Mouse (Mus musculus) kidney, postnatal 0 days (tissue): ENCODE results near the gene Vps4b. TPM values are rescaled to one million over a fixed set of nuclear protein-coding genes. Genes with fewer than 3 reads are reported as not detected.

Source experiments
- ATAC-seq: fragments of 200-750 bp; cut with Nextera tagmentation; replicated peaks from 2 replicates; pipeline ENCODE4 v1.8.0; 2017; ENCODE audit warnings: low read depth, moderate number of reproducible peaks, moderate TSS enrichment, moderate library complexity; ENCODE audit not compliant: low FRiP score
- DNase-seq: peaks from one replicate; pipeline ENCODE4 v3.0.0-alpha.2; 2016; ENCODE audit warnings: low spot score
- H3K27ac ChIP-seq: fragments of 300-500 bp; sonication (generic); 2 replicates; pipeline ENCODE4 v1.5.1; 2014; ENCODE audit warnings: mild to moderate bottlenecking
- H3K27me3 ChIP-seq: fragments of 300-500 bp; sonication (generic); 2 replicates; pipeline ENCODE4 v1.6.1; 2014; ENCODE audit warnings: low read length, mixed read lengths; ENCODE audit not compliant: insufficient read depth
- H3K36me3 ChIP-seq: fragments of 300-500 bp; sonication (generic); 2 replicates; pipeline ENCODE4 v1.6.1; 2014; ENCODE audit warnings: low read length, mixed read lengths; ENCODE audit not compliant: insufficient read depth
- H3K4me1 ChIP-seq: fragments of 300-500 bp; sonication (generic); replicated peaks from 2 replicates; pipeline ENCODE4 v1.6.1; 2014; ENCODE audit warnings: antibody characterized with exemption, low read length, mixed read lengths; ENCODE audit not compliant: insufficient read depth
- H3K4me2 ChIP-seq: fragments of 300-500 bp; sonication (generic); 2 replicates; pipeline ENCODE4 v1.6.1; 2014; ENCODE audit warnings: mild to moderate bottlenecking, low read length, moderate library complexity, mixed read lengths
- H3K4me3 ChIP-seq: fragments of 300-500 bp; sonication (generic); replicated peaks from 2 replicates; pipeline ENCODE4 v1.5.1; 2014; ENCODE audit warnings: low read depth, low read length
- H3K9ac ChIP-seq: fragments of 300-500 bp; sonication (generic); 2 replicates; pipeline ENCODE4 v1.6.1; 2014; ENCODE audit warnings: low read depth, low read length
- H3K9me3 ChIP-seq: fragments of 300-500 bp; sonication (generic); replicated peaks from 2 replicates; pipeline ENCODE4 v1.6.1; 2016; ENCODE audit warnings: low read length, inconsistent platforms, mixed read lengths
- CTCF ChIP-seq: IDR thresholded peaks from 2 replicates; pipeline ENCODE4 v1.5.1; 2016; ENCODE audit warnings: antibody characterized with exemption, low read depth, mild to moderate bottlenecking, moderate library complexity
- WGBS: fragments of 180-500 bp; shearing (Covaris S2); extraction: QIAGEN DNeasy Blood & Tissue Kit; methylation state at CpG from one replicate; pipeline ENCODE4 v1.1.7; 2014; 5-methylcytosine and 5-hydroxymethylcytosine counted together
- polyA plus RNA-seq: library from polyadenylated mRNA; unstranded; fragments of >200 nt; fragmentation: Nextera tagmentation; extraction: Ambion mirVana; gene quantifications from 2 replicates; pipeline ENCODE4 v1.2.1, GENCODE M21; 2015

Gene Vps4b
- polyA plus RNA-seq, 1 experiment from 2014 or later, result 67.3 TPM

DNA sequence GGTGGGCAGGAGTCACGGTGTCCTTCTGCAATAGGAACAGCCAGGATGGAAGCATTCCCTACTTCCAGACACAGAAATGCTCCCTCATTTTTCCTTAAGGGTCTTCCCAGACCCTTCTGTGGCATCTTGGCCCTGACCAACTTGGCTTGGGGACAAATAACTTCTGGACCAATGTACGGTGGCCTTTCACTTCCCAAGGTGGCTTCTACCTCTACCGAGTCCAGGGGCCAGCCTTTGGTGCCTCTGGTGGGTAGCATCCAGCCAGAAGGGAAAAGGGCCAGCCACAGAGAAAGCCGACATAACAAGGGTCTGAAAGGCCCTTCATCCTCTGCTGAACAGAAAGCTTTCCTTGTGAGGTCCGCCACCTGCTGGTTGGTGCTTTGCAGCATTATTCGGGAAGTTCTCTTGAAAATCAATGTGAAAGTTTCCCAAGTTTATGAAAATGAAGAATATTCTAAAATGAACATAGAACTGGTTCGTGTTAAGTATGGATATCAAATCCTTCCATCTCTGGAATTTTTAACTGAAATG lies 79.4 kb downstream of the Vps4b start:
- no peaks in the 10 kb centered on the region for H3K36me3 ChIP-seq
- ATAC-seq (no peak), DNase-seq (peak; percentile 93)
- H3K9me3 ChIP-seq, result no peaks in the 10 kb centered on the region
- H3K27me3 ChIP-seq, result no peaks in the 10 kb centered on the region
- 26% methylated on average over 7 of the region's 7 CpGs for WGBS
- no peak overlapping the region for H3K9ac ChIP-seq
- H3K27ac ChIP-seq, result no peak overlapping the region
- peak; percentile 96 for TF ChIP-seq CTCF
- peaks cover 5% of the 10 kb centered on the region; the same call in 1 of the 2 replicates for H3K4me1 ChIP-seq
- no peak overlapping the region for H3K4me3 ChIP-seq
- H3K4me2 ChIP-seq, result no peak overlapping the region

DNA sequence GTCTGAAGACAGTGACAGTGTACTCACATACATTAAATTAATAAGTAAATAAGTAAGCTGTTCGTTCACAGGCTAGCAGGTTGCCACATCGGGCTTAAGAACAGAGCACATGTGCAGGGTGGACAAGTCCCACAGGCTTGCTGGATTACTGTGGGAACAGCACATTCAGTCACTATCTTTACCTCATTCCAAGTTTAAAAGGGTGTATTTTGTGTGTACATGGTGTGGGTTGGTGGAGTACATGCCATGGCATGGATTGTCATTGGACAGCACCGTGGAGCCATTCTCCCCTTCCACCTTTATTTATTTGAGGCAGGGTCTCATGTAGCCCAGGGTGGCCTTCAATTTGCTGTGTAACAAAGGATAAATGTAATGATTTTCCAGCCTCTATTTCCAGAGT lies 80.4 kb downstream of the Vps4b start:
- Histone ChIP-seq H3K27me3 (no peaks in the 10 kb centered on the region), H3K36me3 (no peaks in the 10 kb centered on the region), H3K9me3 (no peaks in the 10 kb centered on the region), H3K4me2 (no peak overlapping the region), H3K4me3 (no peak overlapping the region), H3K9ac (no peak overlapping the region), H3K4me1 (peaks cover 5% of the 10 kb centered on the region; the same call in 1 of the 2 replicates), H3K27ac (no peak overlapping the region)
- no peak for TF ChIP-seq CTCF
- no peak for ATAC-seq
- no peak for DNase-seq
- WGBS, result 80% methylated on average over 3 of the region's 3 CpGs

DNA sequence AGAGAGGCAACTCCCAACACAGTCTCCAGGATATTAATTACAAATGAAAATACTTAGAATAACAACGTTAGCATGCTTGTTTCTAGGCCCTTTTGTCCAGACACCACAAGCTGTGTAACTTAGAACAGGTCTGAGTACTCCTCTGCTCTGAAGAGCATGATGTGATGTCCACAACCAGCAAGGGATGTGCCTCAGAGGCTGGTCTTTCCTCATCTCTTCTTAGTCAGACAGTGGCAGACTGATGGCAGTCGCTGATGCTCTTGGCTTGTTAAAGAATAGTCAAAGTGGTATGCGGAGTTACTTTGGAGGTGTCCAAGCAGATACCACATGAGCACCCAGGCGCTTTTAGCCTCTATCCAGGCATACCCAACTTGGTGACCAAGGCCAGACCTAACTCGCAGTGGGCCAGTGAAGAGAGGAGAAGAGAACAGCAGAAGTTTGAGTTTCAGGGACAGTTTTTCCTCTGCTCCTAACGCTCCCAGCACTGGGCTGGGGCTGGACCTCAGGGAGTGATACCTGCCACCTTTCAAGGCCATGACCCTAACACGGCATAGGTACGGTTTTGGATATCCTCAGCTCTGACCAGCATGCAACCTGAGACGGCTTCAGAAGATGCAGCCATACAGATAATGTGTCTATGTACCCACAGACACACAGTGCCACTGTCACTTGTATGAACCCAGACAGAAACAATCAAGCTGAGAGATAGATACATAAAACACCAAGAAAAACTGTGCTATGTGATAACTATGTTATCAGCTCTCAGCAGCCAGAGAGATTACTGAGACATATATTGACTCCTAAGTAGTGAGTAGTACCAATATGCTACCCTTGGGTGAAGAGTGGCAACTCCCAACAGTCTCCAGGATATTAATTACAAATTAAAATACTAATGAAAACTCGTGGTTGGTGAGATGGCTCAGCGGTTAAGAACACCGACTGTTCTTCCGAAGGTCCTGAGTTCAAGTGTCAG lies 81.1 kb downstream of the Vps4b start:
- no peak for TF ChIP-seq CTCF
- Histone ChIP-seq H3K4me2 (peak overlapping the region; percentile 95; the same call in 1 of the 2 replicates), H3K9me3 (no peaks in the 10 kb centered on the region), H3K27ac (no peak overlapping the region), H3K36me3 (no peaks in the 10 kb centered on the region), H3K9ac (no peak overlapping the region), H3K4me1 (peaks cover 5% of the 10 kb centered on the region; the same call in 1 of the 2 replicates), H3K4me3 (no peak overlapping the region), H3K27me3 (no peaks in the 10 kb centered on the region)
- 72% methylated on average over 13 of the region's 13 CpGs for WGBS
- ATAC-seq (no peak), DNase-seq (no peak)

DNA sequence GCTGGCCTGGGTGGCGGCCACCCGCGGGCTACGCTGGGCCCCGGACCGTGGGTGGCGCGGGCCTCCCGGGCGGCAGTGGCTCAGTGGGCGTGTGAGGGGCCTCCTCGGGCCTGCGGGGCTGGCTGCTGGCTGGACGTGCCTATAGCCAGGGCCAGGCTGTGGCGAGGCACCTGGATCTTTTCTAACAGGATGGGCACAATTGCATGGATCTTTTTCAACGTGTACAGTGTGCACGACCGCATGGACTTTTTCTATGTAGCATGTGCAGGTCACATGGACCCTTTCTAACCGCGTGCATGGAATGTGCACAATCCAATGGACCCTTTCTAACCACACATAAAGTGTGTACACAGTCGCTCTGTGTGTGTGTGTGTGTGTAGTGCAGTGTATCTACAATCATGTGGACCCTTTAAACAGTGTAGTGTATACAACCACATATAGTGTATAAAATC lies 82.0 kb downstream of the Vps4b start:
- H3K9ac ChIP-seq, result peak overlapping the region; percentile 85
- H3K36me3 ChIP-seq, result no peaks in the 10 kb centered on the region
- no peaks in the 10 kb centered on the region for H3K27me3 ChIP-seq
- H3K4me2 ChIP-seq, result peak overlapping the region; percentile 95
- TF ChIP-seq CTCF, result no peak
- ATAC-seq (no peak; the same call in 1 of the 2 replicates), DNase-seq (no peak)
- no peaks in the 10 kb centered on the region for H3K9me3 ChIP-seq
- peak overlapping the region; percentile 81 for H3K4me3 ChIP-seq
- peaks cover 7% of the 10 kb centered on the region; the same call in 1 of the 2 replicates for H3K4me1 ChIP-seq
- 4% methylated on average over 21 of the region's 21 CpGs for WGBS
- peak overlapping the region; percentile 92 for H3K27ac ChIP-seq

Other genes starting within 250 kb of the Vps4b start
- gene Bcl2, start 82.5 kb downstream of the Vps4b start, polyA plus RNA-seq, result 11.7 and 13.4 TPM in 2 replicates
- gene Kdsr, start 37.0 kb downstream of the Vps4b start, polyA plus RNA-seq, result 13.1 and 13.2 TPM in 2 replicates
- 0.51 and 0.72 TPM in 2 replicates for gene Serpinb5, start 64.4 kb upstream of the Vps4b start, polyA plus RNA-seq
- 0.11 and 0.17 TPM in 2 replicates for gene Serpinb12, start 137.7 kb upstream of the Vps4b start, polyA plus RNA-seq
- not detected in 2 replicates for gene Serpinb13, start 184.3 kb upstream of the Vps4b start, polyA plus RNA-seq